Mouse (Mus musculus) heart, postnatal 36 days (tissue): ENCODE data around the gene Lsamp. TPM values are rescaled to one million over a fixed set of nuclear protein-coding genes. Genes with fewer than 3 reads are reported as not detected.

ENCODE experiments used
- DNase-seq, 2 experiments: peaks; one replicate each; pipeline ENCODE4 v3.0.0; 2021 to 2022
- intact Hi-C: fragments of 180-260 bp; cut with DNase I; formaldehyde crosslinking; loops from one replicate; pipeline ENCODE4 v1.15.1; 2025
- total RNA-seq, 2 experiments: library from RNA; stranded (reverse); gene quantifications; 2 replicates each; pipeline ENCODE4 v1.2.3; 2021

The Lsamp gene
- total RNA-seq, 2 experiments from 2014 or later = 1.1 to 2.0 TPM

- no peak for DNase-seq
- intact Hi-C loops = no loop called here
Measured at GRCm38 (mm10) chr16:40234151-40234895, 250.2 kb downstream of the Lsamp start.

GRCm38 (mm10) chr16:40271859-40272258, 287.7 kb downstream of the Lsamp start:
- DNase-seq = no peak
- intact Hi-C loops = no loop called here

- intact Hi-C loops = no loop called here
- DNase-seq = no peak
Measured at GRCm38 (mm10) chr16:40290132-40290531, 306.0 kb downstream of the Lsamp start.

GRCm38 (mm10) chr16:40294296-40294882, 310.2 kb downstream of the Lsamp start:
- DNase-seq = no peak

DNA sequence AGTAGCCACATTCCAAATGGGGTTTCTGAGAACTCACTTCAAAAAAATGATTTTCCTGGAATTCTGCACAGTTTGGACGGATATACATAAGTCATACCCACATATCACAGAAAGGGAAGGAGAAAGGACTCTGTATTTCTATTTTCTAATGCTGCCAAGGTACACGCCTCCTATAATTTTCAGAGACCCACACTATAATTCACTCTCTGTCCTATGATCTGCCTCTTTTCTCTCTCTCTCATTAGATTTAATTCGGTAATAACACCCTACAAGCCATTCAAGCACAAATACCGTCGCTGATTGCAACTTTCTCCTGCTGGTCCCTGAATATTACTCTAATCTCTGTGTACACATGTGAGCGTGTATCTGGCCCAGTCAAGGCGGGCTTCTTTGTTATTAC, 311.1 kb downstream of the Lsamp start:
- no peak for DNase-seq
- intact Hi-C loops = no loop called here

More at GRCm38 (mm10) chr16:40294296-40294882, 310.2 kb downstream of the Lsamp start:
- intact Hi-C loops = no loop called here

DNA sequence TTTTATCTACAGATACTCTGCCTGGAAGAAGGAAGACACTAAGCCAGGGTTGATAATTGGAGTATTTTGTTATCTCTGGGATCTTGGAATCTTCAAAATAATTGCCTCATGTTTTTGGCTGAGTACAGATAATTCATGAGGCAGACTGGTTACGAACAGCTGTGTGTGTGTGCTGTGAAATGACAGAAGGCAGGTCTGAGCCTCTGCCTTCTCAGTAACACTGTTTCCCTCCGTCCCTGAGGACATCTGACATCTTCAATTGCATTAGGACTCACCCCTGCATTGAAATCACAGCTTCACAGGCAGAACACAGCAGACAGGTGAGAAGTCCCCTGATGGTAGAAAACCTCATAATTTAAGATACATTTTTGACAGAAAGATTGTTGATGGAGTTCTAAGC, 323.5 kb downstream of the Lsamp start:
- no peak for DNase-seq
- intact Hi-C loops = no loop called here

DNA sequence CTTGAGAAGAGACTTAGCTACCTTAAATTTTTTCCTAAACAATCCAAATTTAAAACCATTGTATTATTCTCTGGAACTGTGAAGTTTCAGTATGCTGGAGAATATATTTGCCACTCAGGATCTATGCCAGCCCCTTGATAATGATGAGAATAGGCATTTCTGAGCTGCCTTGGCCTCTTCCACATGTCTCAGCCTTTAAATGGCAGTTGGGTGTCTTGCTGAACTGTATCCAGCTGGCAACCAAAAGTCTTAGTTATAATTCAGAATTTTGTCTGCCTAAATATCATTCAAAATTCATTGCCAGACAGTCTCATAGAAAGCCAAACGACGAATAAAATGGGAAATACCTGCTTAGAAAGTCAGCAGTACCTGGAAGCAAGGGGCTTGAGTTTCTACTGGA, 332.0 kb downstream of the Lsamp start:
- intact Hi-C loops = no loop called here
- no peak for DNase-seq

DNA sequence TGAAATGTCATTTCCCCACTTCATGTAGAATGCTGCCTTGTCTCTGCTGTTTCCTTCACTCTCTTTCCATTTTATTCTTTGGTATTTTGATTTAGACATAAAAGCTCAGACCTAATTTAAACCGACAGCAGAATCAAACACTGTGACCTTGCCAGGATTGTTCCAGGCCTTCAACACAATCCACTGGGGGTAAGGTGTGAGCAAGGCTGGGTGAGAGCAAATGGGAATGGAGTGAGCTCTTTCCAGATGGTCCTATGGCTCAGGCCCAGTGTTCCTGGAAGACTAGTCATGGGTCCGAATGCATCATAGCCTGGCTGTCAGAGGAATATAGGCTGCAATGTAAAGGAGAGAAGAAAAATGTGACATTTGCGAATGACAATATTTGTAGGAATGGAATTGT, 340.6 kb downstream of the Lsamp start:
- DNase-seq = no peak
- intact Hi-C loops = no loop called here

DNA sequence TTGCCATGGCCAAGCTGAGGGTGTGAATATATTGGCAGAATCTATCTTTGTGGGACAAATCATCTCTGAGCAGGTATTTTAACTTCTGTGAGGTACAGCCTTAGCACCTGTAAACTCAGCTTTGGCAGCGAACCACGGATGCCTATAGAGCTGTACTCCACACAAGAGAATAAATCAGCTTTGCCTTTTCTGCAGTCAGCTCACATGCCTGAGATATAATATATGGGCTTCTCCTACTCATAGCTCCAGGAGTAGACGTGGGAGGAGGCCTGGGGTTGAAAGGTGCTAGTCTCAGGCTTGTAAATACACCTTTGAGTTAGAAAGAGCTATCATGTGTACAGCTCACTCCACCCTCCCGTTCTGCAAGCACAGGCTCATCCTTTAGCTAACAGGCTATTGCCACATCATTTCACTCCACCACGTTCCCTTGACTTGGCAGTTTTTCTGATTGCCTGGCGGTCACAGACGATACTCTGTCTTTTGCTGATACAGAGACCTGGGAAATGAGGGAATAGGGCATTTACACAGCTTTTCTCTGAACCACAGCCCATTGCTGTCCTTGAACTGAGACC, 344.2 kb downstream of the Lsamp start:
- no peak for DNase-seq
- intact Hi-C loops = no loop called here

- no peak for DNase-seq
- intact Hi-C loops = no loop called here
Measured at GRCm38 (mm10) chr16:40369677-40370076, 385.5 kb downstream of the Lsamp start.

GRCm38 (mm10) chr16:40371291-40371690, 387.1 kb downstream of the Lsamp start:
- intact Hi-C loops = no loop called here

GRCm38 (mm10) chr16:40375314-40375713, 391.2 kb downstream of the Lsamp start:
- DNase-seq = no peak
- intact Hi-C loops = no loop called here

More at GRCm38 (mm10) chr16:40371291-40371690, 387.1 kb downstream of the Lsamp start:
- no peak for DNase-seq

DNA sequence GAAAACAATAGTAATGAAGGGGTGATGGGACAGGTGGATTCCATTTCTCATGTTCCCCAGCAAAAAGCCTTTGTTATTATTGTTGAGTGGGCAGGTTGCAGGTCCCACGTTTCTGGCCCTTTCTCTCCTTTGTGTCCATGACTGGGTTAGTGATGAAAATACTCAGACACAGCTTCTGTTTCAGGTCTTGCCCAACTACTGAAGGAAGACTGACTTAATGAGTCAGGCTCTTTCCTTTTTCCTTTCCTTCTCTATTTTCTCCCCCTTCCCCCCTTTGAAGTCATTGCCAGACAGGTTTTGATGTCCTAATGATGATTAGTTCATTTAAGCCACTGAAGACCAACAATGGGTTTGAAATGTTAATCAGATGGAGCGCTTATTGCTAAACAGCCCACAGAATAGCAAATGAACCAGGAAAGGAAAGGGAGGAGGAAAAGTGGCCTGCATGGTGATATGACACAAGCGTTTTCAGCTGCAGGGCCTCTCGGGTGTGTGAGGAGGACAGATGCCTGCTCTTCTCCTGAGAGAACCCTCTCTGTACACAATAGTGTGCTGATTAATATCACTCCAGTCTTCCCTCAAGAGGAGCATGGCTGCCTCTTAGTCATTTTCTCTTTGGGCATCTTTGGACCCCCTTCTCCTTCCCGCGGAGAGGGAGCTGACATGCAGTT, 393.1 kb downstream of the Lsamp start:
- intact Hi-C loops = no loop called here

GRCm38 (mm10) chr16:40392106-40392505, 407.9 kb downstream of the Lsamp start:
- intact Hi-C loops = no loop called here
- DNase-seq = no peak

More for the DNA sequence above, 393.1 kb downstream of the Lsamp start:
- no peak for DNase-seq

- DNase-seq = no peak
- intact Hi-C loops = no loop called here
Measured at GRCm38 (mm10) chr16:40399531-40399930, 415.4 kb downstream of the Lsamp start.

DNA sequence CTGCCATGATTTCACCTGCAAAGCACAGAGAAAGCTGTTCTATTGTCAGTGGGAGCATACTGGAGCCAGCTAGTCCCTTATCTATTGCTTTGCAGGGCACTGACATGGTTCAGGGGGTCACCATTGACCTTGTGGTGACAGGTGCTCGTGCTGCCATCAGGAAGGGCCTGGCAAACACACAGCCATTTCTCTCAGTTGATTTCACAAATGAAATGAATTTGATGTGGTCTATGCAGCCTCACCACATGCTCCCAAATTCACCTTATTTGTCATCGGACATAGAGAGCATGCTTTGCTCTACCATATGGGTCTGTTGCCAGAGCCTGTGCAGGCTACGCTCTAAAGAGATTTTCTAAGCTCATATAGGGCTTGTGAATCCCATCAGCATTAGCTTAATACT, 450.1 kb downstream of the Lsamp start:
- intact Hi-C loops = no loop called here
- DNase-seq = no peak

GRCm38 (mm10) chr16:40436415-40436814, 452.3 kb downstream of the Lsamp start:
- intact Hi-C loops = no loop called here

GRCm38 (mm10) chr16:40437879-40438278, 453.7 kb downstream of the Lsamp start:
- intact Hi-C loops = no loop called here

More at GRCm38 (mm10) chr16:40436415-40436814, 452.3 kb downstream of the Lsamp start:
- DNase-seq = no peak

GRCm38 (mm10) chr16:40438876-40439275, 454.7 kb downstream of the Lsamp start:
- no peak for DNase-seq
- intact Hi-C loops = no loop called here

More at GRCm38 (mm10) chr16:40437879-40438278, 453.7 kb downstream of the Lsamp start:
- no peak for DNase-seq

GRCm38 (mm10) chr16:40446587-40446986, 462.4 kb downstream of the Lsamp start:
- intact Hi-C loops = no loop called here
- no peak for DNase-seq

DNA sequence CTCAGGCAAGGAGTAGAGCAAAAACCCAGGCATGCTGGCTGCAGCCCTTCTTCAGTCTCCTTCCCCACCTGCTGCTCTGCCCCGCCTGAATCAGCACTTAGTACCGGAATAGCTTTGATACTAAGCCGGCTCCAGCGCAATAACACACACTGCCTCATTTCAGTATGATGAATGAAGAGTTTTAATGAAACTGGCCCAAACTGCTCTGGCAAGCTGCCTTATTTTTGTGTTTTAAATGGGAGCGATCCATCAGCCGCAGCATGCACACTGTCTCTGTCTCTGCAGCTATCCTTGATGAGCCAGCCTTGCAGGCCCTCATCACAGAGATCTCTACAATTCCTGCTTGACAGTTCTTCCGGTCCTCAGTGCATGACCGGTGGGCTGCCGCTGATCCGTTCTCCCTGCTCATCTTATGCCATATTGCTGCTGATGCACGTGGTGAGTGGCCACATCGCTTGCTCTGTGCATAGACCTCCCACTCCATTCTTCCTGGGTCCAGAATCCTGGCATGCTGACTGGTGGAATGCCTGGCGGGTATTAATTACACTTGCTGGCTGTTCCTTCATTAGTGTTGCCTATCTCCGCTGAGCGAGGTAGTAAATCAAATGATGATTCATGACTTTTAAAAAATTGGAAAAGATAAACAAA, 479.4 kb downstream of the Lsamp start:
- intact Hi-C loops = no loop called here

More for the DNA sequence above, 479.4 kb downstream of the Lsamp start:
- DNase-seq = no peak
